Mouse (Mus musculus) embryonic fibroblast, embryonic 13.5 days (primary cell): ENCODE measurements around the gene Arhgap29.

Source experiments
- CTCF ChIP-seq: IDR thresholded peaks from 2 replicates; pipeline ENCODE4 v1.5.1; 2011; ENCODE audit warnings: mild to moderate bottlenecking, control low read depth, low read length, moderate library complexity, borderline replicate concordance; ENCODE audit not compliant: insufficient read depth
- POLR2A ChIP-seq: IDR thresholded peaks from 2 replicates; pipeline ENCODE4 v1.6.1; 2011; ENCODE audit warnings: low read depth, mild to moderate bottlenecking, control low read depth, low read length, moderate library complexity

DNA sequence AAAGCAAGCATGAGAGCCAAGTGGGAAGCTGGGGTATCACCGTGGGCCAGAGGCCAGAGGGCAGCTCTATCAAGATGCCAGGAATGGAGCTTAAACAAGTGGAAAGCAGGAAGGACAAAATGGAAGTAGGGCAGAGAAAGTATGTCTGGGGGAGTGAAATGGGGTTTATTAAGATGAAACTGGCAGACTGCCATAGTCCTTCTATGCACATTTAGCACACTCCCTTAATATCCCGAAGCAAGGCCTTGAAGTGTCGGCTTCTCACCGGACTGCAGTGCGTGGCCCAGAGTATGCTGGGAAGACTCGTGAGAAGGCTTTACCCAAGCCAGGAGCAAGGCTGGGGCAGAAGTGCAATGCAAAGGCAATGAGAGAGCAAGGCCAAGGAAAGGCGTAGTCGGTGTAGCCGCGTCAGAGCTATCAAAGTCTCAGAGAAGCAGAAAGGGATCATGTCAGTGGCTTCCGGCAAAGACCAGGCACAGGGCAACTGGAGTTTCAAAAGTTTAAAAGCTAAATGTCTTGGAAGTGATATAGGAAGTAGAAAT, 11.1 kb upstream of the Arhgap29 start:
- TF ChIP-seq CTCF, result no peak
- TF ChIP-seq POLR2A, result no peak
